Mouse (Mus musculus) lung, postnatal 0 days (tissue): ENCODE data around the gene Fktn. TPM values are rescaled to one million over a fixed set of nuclear protein-coding genes. Genes with fewer than 3 reads are reported as not detected.

ENCODE experiments used
- ATAC-seq: fragments of 200-750 bp; cut with Nextera tagmentation; 2 replicates; pipeline ENCODE4 v1.8.0; 2017; ENCODE audit warnings: moderate library complexity
- DNase-seq: peaks from one replicate; pipeline ENCODE4 v3.0.0-alpha.2; 2016; ENCODE audit warnings: low spot score
- H3K27ac ChIP-seq: fragments of 300-500 bp; sonication (generic); 2 replicates; pipeline ENCODE4 v1.5.1; 2014; ENCODE audit warnings: antibody characterized with exemption, mild to moderate bottlenecking, low read length, mixed read lengths
- H3K27me3 ChIP-seq: fragments of 300-500 bp; sonication (generic); replicated peaks from 2 replicates; pipeline ENCODE4 v1.6.1; 2014; ENCODE audit warnings: low read length, mixed read lengths; ENCODE audit not compliant: insufficient read depth
- H3K36me3 ChIP-seq: fragments of 300-500 bp; sonication (generic); 2 replicates; pipeline ENCODE4 v1.6.1; 2014; ENCODE audit warnings: low read length, mixed read lengths; ENCODE audit not compliant: insufficient read depth
- H3K4me1 ChIP-seq: fragments of 300-500 bp; sonication (generic); 2 replicates; pipeline ENCODE4 v1.6.1; 2014; ENCODE audit warnings: antibody characterized with exemption, low read depth, low read length, mixed read lengths; ENCODE audit not compliant: insufficient read depth
- H3K4me2 ChIP-seq: fragments of 300-500 bp; sonication (generic); replicated peaks from 2 replicates; pipeline ENCODE4 v1.6.1; 2014; ENCODE audit warnings: low read depth, mild to moderate bottlenecking, low read length, moderate library complexity, mixed read lengths
- H3K4me3 ChIP-seq: fragments of 300-500 bp; sonication (generic); 2 replicates; pipeline ENCODE4 v1.5.1; 2014; ENCODE audit warnings: low read depth, low read length
- H3K9ac ChIP-seq: fragments of 300-500 bp; sonication (generic); replicated peaks from 2 replicates; pipeline ENCODE4 v1.6.1; 2014; ENCODE audit warnings: low read depth, mild to moderate bottlenecking
- H3K9me3 ChIP-seq: fragments of 300-500 bp; sonication (generic); 2 replicates; pipeline ENCODE4 v1.6.1; 2016; ENCODE audit warnings: low read length, mixed read lengths
- CTCF ChIP-seq: IDR thresholded peaks from 2 replicates; pipeline ENCODE4 v1.5.1; 2016; ENCODE audit warnings: antibody characterized with exemption, mild to moderate bottlenecking
- EP300 ChIP-seq: IDR thresholded peaks from 2 replicates; pipeline ENCODE4 v1.6.1; 2016; ENCODE audit warnings: antibody characterized with exemption, mild to moderate bottlenecking, control low read depth
- WGBS: fragments of 180-500 bp; shearing (Covaris S2); extraction: QIAGEN DNeasy Blood & Tissue Kit; methylation state at CpG from one replicate; pipeline ENCODE4 v1.1.7; 2014; 5-methylcytosine and 5-hydroxymethylcytosine counted together
- polyA plus RNA-seq: library from polyadenylated mRNA; unstranded; fragments of >200 nt; fragmentation: Nextera tagmentation; extraction: Ambion mirVana; gene quantifications from 2 replicates; pipeline ENCODE4 v1.2.1, GENCODE M21; 2015

The Fktn gene
- polyA plus RNA-seq, 1 experiment from 2014 or later = 8.8 TPM

- Histone ChIP-seq H3K36me3 (no peaks in the 10 kb centered on the region), H3K4me3 (no peak overlapping the region), H3K4me2 (no peak overlapping the region), H3K4me1 (no peaks in the 10 kb centered on the region), H3K27me3 (no peaks in the 10 kb centered on the region), H3K9me3 (no peaks in the 10 kb centered on the region), H3K27ac (no peak overlapping the region), H3K9ac (no peak overlapping the region)
- no peak for TF ChIP-seq CTCF
- no peak for TF ChIP-seq EP300
- WGBS = 37% methylated on average over 5 of the region's 5 CpGs
- DNase-seq = no peak
- no peak for ATAC-seq
Measured at GRCm38 (mm10) chr4:53818320-53818719, 104.5 kb downstream of the Fktn start.

DNA sequence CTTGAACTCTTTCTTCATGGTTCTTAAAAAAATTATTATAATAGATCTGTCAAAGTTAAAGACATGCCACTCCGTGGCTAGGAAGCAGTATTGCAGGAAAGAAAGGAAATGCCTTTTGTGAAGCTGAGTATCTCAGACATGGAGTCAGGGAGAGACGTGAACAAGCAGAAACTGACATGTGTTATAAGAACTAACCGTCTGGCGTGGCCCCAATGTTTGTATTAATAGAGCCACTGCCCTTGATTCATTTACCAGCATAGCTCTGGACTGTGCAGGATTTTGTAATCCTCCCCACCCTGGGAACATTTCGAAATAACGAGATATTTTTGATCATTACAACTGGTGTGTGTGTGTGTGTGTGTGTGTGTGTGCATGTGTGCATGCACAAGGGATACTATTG, 109.9 kb downstream of the Fktn start:
- DNase-seq = peak; percentile 97
- Histone ChIP-seq H3K27me3 (no peaks in the 10 kb centered on the region), H3K27ac (no peak overlapping the region), H3K36me3 (no peaks in the 10 kb centered on the region), H3K9ac (no peak overlapping the region), H3K4me1 (no peaks in the 10 kb centered on the region; the same call in 1 of the 2 replicates), H3K4me2 (no peak overlapping the region), H3K4me3 (no peak overlapping the region), H3K9me3 (no peaks in the 10 kb centered on the region)
- 7% methylated on average over 6 of the region's 6 CpGs for WGBS
- ATAC-seq = peak; percentile 88
- TF ChIP-seq EP300 (peak; percentile 94), CTCF (peak; percentile 56)

- H3K27me3 ChIP-seq = no peaks in the 10 kb centered on the region
- H3K36me3 ChIP-seq = no peaks in the 10 kb centered on the region
- no peaks in the 10 kb centered on the region; the same call in 1 of the 2 replicates for H3K4me1 ChIP-seq
- no peak for ATAC-seq
- 0 out of 2 replicates have a peak overlapping the region, but pooled peaks have one; percentile 2 for H3K27ac ChIP-seq
- 22% methylated on average over 4 of the region's 4 CpGs for WGBS
- H3K9ac ChIP-seq = no peak overlapping the region
- H3K9me3 ChIP-seq = no peaks in the 10 kb centered on the region
- H3K4me3 ChIP-seq = no peak overlapping the region
- TF ChIP-seq EP300 = no peak
- TF ChIP-seq CTCF = no peak
- DNase-seq = no peak
- H3K4me2 ChIP-seq = no peak overlapping the region
Measured at GRCm38 (mm10) chr4:53824831-53825230, 111.0 kb downstream of the Fktn start.

GRCm38 (mm10) chr4:53825821-53826605, 112.2 kb downstream of the Fktn start, which contains the start of gene Tmem38b:
Gene Tmem38b, plus strand, starts transcription at chr4:53826045.
- peak; percentile 86 for DNase-seq
- Histone ChIP-seq H3K9me3 (no peaks in the 10 kb centered on the region), H3K4me2 (peak within 1 kb of the TSS; percentile 75), H3K27ac (peak within 1 kb of the TSS; percentile 83), H3K36me3 (no peaks in the 10 kb centered on the region), H3K4me3 (peak within 1 kb of the TSS; percentile 86), H3K4me1 (no peaks in the 10 kb centered on the region; the same call in 1 of the 2 replicates), H3K9ac (peak within 1 kb of the TSS; percentile 74), H3K27me3 (no peaks in the 10 kb centered on the region)
- peak; percentile 80 for ATAC-seq
- TF ChIP-seq CTCF (peak; percentile 53), EP300 (no peak)
- 3% methylated on average over 52 of the region's 55 CpGs for WGBS

GRCm38 (mm10) chr4:53826641-53827248, 112.9 kb downstream of the Fktn start:
- Histone ChIP-seq H3K36me3 (no peaks in the 10 kb centered on the region), H3K27me3 (no peaks in the 10 kb centered on the region), H3K4me3 (peak overlapping the region; percentile 86), H3K4me1 (no peaks in the 10 kb centered on the region; the same call in 1 of the 2 replicates), H3K4me2 (peak overlapping the region; percentile 75), H3K9ac (peak overlapping the region; percentile 74), H3K27ac (peak overlapping the region; percentile 83), H3K9me3 (no peaks in the 10 kb centered on the region)
- WGBS = 6% methylated on average over 11 of the region's 11 CpGs
- no peak for TF ChIP-seq CTCF
- no peak for TF ChIP-seq EP300
- ATAC-seq (no peak), DNase-seq (peak; percentile 67)

Other genes with a start within 250 kb of the Fktn start
- gene Fsd1l, start 82.5 kb upstream of the Fktn start, polyA plus RNA-seq = 7.9 and 9.4 TPM in 2 replicates
- 0.07 and 0.13 TPM in 2 replicates for gene Tal2, start 65.7 kb downstream of the Fktn start, polyA plus RNA-seq
- gene Tmem38b, start 112.0 kb downstream of the Fktn start, polyA plus RNA-seq = 20.0 and 21.4 TPM in 2 replicates